Mouse (Mus musculus) liver, embryonic 14.5 days (tissue): ENCODE results near the gene Spty2d1.

ENCODE experiments used
- CTCF ChIP-seq: IDR thresholded peaks from 2 replicates; pipeline ENCODE4 v1.5.1; 2016; ENCODE audit warnings: antibody characterized with exemption, low read depth, control low read depth
- EP300 ChIP-seq: IDR thresholded peaks from 2 replicates; pipeline ENCODE4 v1.6.1; 2016; ENCODE audit warnings: antibody characterized with exemption, low read depth

- no peak for TF ChIP-seq EP300
- TF ChIP-seq CTCF: no peak
Observed at GRCm38 (mm10) chr7:46960991-46961390, 47.2 kb downstream of the Spty2d1 start.
